Mouse (Mus musculus): ENCODE measurements around the gene Cstf2t.

Gene Cstf2t

GRCm38 (mm10) chr19:31082662-31083429 is at the start of gene Cstf2t:
TSS of gene Cstf2t (plus strand) at chr19:31082837.
- DNase-seq (ENCODE audit: low read depth, low spot score): peak; percentile 99

- no peak for DNase-seq (ENCODE audit: low read depth, low spot score)
Measured at GRCm38 (mm10) chr19:31038951-31039350, 43.7 kb upstream of the Cstf2t start.

- no peak for DNase-seq (ENCODE audit: low read depth, low spot score)
Measured at GRCm38 (mm10) chr19:31040948-31041847, 41.4 kb upstream of the Cstf2t start.

GRCm38 (mm10) chr19:31046601-31047000 is 36.0 kb upstream of the Cstf2t start:
- peak; percentile 53 for DNase-seq (ENCODE audit: low read depth, low spot score)

- DNase-seq (ENCODE audit: low read depth, low spot score): peak; percentile 56
Measured at GRCm38 (mm10) chr19:31064740-31065139, 17.9 kb upstream of the Cstf2t start.

GRCm38 (mm10) chr19:31065206-31065781 is 17.3 kb upstream of the Cstf2t start:
- no peak for DNase-seq (ENCODE audit: low read depth, low spot score)

GRCm38 (mm10) chr19:31073959-31074716 is 8.5 kb upstream of the Cstf2t start:
- peak; percentile 31 for DNase-seq (ENCODE audit: low read depth, low spot score)

- DNase-seq (ENCODE audit: low read depth, low spot score): peak; percentile 56
Measured at GRCm38 (mm10) chr19:31074717-31075063, 7.9 kb upstream of the Cstf2t start.

- no peak for DNase-seq (ENCODE audit: low read depth, low spot score)
Measured at GRCm38 (mm10) chr19:31076106-31076505, 6.5 kb upstream of the Cstf2t start.

- DNase-seq (ENCODE audit: low read depth, low spot score): no peak
Measured at GRCm38 (mm10) chr19:31078241-31078640, 4.4 kb upstream of the Cstf2t start.

GRCm38 (mm10) chr19:31082226-31082625 is 411 bp upstream of the Cstf2t start:
- DNase-seq (ENCODE audit: low read depth, low spot score): no peak

- DNase-seq (ENCODE audit: low read depth, low spot score): no peak
Measured at GRCm38 (mm10) chr19:31083761-31084160, 1.1 kb downstream of the Cstf2t start.

GRCm38 (mm10) chr19:31097857-31098256 is 15.2 kb downstream of the Cstf2t start:
- DNase-seq (ENCODE audit: low read depth, low spot score): no peak

GRCm38 (mm10) chr19:31099369-31099768 is 16.7 kb downstream of the Cstf2t start:
- DNase-seq (ENCODE audit: low read depth, low spot score): no peak

- DNase-seq (ENCODE audit: low read depth, low spot score): no peak
Measured at GRCm38 (mm10) chr19:31104764-31105163, 22.1 kb downstream of the Cstf2t start.

- peak; percentile 60 for DNase-seq (ENCODE audit: low read depth, low spot score)
Measured at GRCm38 (mm10) chr19:31106036-31106435, 23.4 kb downstream of the Cstf2t start.

GRCm38 (mm10) chr19:31106835-31107554 is 24.4 kb downstream of the Cstf2t start:
- DNase-seq (ENCODE audit: low read depth, low spot score): peak; percentile 35

- DNase-seq (ENCODE audit: low read depth, low spot score): no peak
Measured at GRCm38 (mm10) chr19:31114690-31115089, 32.1 kb downstream of the Cstf2t start.

- no peak for DNase-seq (ENCODE audit: low read depth, low spot score)
Measured at GRCm38 (mm10) chr19:31124628-31125027, 42.0 kb downstream of the Cstf2t start.

GRCm38 (mm10) chr19:31132614-31133013 is 50.0 kb downstream of the Cstf2t start:
- no peak for DNase-seq (ENCODE audit: low read depth, low spot score)

- no peak for DNase-seq (ENCODE audit: low read depth, low spot score)
Measured at GRCm38 (mm10) chr19:31136316-31136715, 53.7 kb downstream of the Cstf2t start.

Measured in ZHBTc4 (cell line).